Mouse (Mus musculus) stomach, embryonic 16.5 days (tissue): Measurements from ENCODE around the gene Scamp5. TPM values are rescaled to one million over a fixed set of nuclear protein-coding genes. Genes with fewer than 3 reads are reported as not detected.

Experiments
- ATAC-seq: fragments of 200-750 bp; cut with Nextera tagmentation; 2 replicates; pipeline ENCODE4 v1.8.0; 2017; ENCODE audit warnings: moderate number of reproducible peaks, moderate TSS enrichment; ENCODE audit not compliant: insufficient read depth, low FRiP score
- H3K27ac ChIP-seq: fragments of 300-500 bp; sonication (generic); 2 replicates; pipeline ENCODE4 v1.5.1; 2014; ENCODE audit warnings: low read length
- H3K27me3 ChIP-seq: fragments of 300-500 bp; sonication (generic); 2 replicates; pipeline ENCODE4 v1.6.1; 2014; ENCODE audit warnings: low read length, control low read depth, mixed read lengths; ENCODE audit not compliant: control insufficient read depth, insufficient read depth
- H3K36me3 ChIP-seq: fragments of 300-500 bp; sonication (generic); 2 replicates; pipeline ENCODE4 v1.6.1; 2014; ENCODE audit warnings: low read length; ENCODE audit not compliant: control insufficient read depth, insufficient read depth
- H3K4me1 ChIP-seq: fragments of 300-500 bp; sonication (generic); 2 replicates; pipeline ENCODE4 v1.6.1; 2014; ENCODE audit warnings: low read length, control low read depth, mixed read lengths; ENCODE audit not compliant: control insufficient read depth, insufficient read depth
- H3K4me2 ChIP-seq: fragments of 300-500 bp; sonication (generic); 2 replicates; pipeline ENCODE4 v1.6.1; 2014; ENCODE audit warnings: low read depth, low read length, mixed read lengths
- H3K4me3 ChIP-seq: fragments of 300-500 bp; sonication (generic); replicated peaks from 2 replicates; pipeline ENCODE4 v1.5.1; 2014; ENCODE audit warnings: mild to moderate bottlenecking, low read length
- H3K9ac ChIP-seq: fragments of 300-500 bp; sonication (generic); 2 replicates; pipeline ENCODE4 v1.6.1; 2014; ENCODE audit warnings: low read length
- H3K9me3 ChIP-seq: fragments of 300-500 bp; sonication (generic); replicated peaks from 2 replicates; pipeline ENCODE4 v1.6.1; 2016; ENCODE audit warnings: low read length, control low read depth; ENCODE audit not compliant: control insufficient read depth
- WGBS: fragments of 180-500 bp; shearing (Covaris S2); extraction: QIAGEN DNeasy Blood & Tissue Kit; methylation state at CpG from one replicate; pipeline ENCODE4 v1.1.7; 2014; 5-methylcytosine and 5-hydroxymethylcytosine counted together
- polyA plus RNA-seq: library from polyadenylated mRNA; unstranded; fragments of >200 nt; fragmentation: Nextera tagmentation; extraction: Ambion mirVana; gene quantifications from 2 replicates; pipeline ENCODE4 v1.2.1, GENCODE M21; 2015

Scamp5 gene
- polyA plus RNA-seq, 1 experiment from 2014 or later: 28.5 TPM

- WGBS: 33% methylated on average over 7 of the region's 7 CpGs
- Histone ChIP-seq H3K9me3 (no peaks in the 10 kb centered on the region), H3K36me3 (no peaks in the 10 kb centered on the region), H3K4me2 (peak overlapping the region; percentile 63), H3K9ac (peak overlapping the region; percentile 74), H3K27me3 (no peaks in the 10 kb centered on the region), H3K27ac (no peak overlapping the region; the same call in 1 of the 2 replicates), H3K4me1 (peaks cover 5% of the 10 kb centered on the region; the same call in 1 of the 2 replicates), H3K4me3 (peak overlapping the region; percentile 55)
- no peak for ATAC-seq
These were observed 28.8 kb downstream of the Scamp5 start for GRCm38 (mm10) chr9:57439083-57439482.

GRCm38 (mm10) chr9:57437896-57438614 lies 29.8 kb downstream of the Scamp5 start:
- no peak overlapping the region for H3K27ac ChIP-seq
- ATAC-seq: no peak
- no peak overlapping the region for H3K9ac ChIP-seq
- H3K36me3 ChIP-seq: no peaks in the 10 kb centered on the region
- peaks cover 11% of the 10 kb centered on the region for H3K4me1 ChIP-seq
- H3K4me2 ChIP-seq: no peak overlapping the region
- no peaks in the 10 kb centered on the region for H3K27me3 ChIP-seq
- H3K4me3 ChIP-seq: no peak overlapping the region
- H3K9me3 ChIP-seq: no peaks in the 10 kb centered on the region
- 72% methylated on average over 10 of the region's 10 CpGs for WGBS

DNA sequence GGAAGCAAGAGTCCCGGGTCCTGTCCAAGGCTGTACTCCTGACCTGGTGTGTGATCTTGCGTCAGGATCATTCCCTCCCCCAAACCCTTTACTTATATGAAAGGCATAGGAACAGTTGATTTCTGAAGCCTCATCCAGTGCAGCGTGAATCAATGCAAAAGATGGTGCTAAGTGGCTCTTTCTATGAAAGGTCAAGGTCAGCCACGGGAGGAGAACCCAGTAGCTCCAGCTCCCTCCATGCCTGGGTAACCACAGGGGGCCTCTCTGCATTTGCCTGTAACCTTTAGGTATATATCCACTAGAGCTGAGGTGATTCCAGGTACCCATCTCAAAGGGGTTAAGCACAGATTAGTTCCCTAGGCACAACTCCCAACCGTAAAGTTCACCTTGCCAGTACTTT lies 31.7 kb downstream of the Scamp5 start:
- ATAC-seq: no peak
- 80% methylated on average over 5 of the region's 5 CpGs for WGBS

GRCm38 (mm10) chr9:57434405-57435165 lies 33.3 kb downstream of the Scamp5 start:
- WGBS: 82% methylated on average over 11 of the region's 11 CpGs
- Histone ChIP-seq H3K4me1 (peaks cover 18% of the 10 kb centered on the region), H3K27me3 (no peaks in the 10 kb centered on the region), H3K9me3 (no peaks in the 10 kb centered on the region), H3K27ac (no peak overlapping the region), H3K36me3 (no peaks in the 10 kb centered on the region), H3K4me2 (no peak overlapping the region), H3K4me3 (no peak overlapping the region), H3K9ac (peak overlapping the region; percentile 26; the same call in 1 of the 2 replicates)
- ATAC-seq: no peak

More for the DNA sequence above, 31.7 kb downstream of the Scamp5 start:
- no peaks in the 10 kb centered on the region for H3K36me3 ChIP-seq
- peaks cover 18% of the 10 kb centered on the region for H3K4me1 ChIP-seq
- no peak overlapping the region for H3K4me3 ChIP-seq
- no peak overlapping the region for H3K27ac ChIP-seq
- no peak overlapping the region for H3K4me2 ChIP-seq
- no peak overlapping the region for H3K9ac ChIP-seq
- no peaks in the 10 kb centered on the region for H3K27me3 ChIP-seq
- no peaks in the 10 kb centered on the region for H3K9me3 ChIP-seq

GRCm38 (mm10) chr9:57433097-57434032 lies 34.5 kb downstream of the Scamp5 start:
- Histone ChIP-seq H3K4me3 (no peak overlapping the region), H3K4me2 (peak overlapping the region; percentile 10; the same call in 1 of the 2 replicates), H3K36me3 (no peaks in the 10 kb centered on the region), H3K9me3 (no peaks in the 10 kb centered on the region), H3K27me3 (no peaks in the 10 kb centered on the region), H3K4me1 (peaks cover 15% of the 10 kb centered on the region), H3K9ac (peak overlapping the region; percentile 43), H3K27ac (peak overlapping the region; percentile 90)
- ATAC-seq: peak; percentile 82
- WGBS: 9% methylated on average over 11 of the region's 11 CpGs

DNA sequence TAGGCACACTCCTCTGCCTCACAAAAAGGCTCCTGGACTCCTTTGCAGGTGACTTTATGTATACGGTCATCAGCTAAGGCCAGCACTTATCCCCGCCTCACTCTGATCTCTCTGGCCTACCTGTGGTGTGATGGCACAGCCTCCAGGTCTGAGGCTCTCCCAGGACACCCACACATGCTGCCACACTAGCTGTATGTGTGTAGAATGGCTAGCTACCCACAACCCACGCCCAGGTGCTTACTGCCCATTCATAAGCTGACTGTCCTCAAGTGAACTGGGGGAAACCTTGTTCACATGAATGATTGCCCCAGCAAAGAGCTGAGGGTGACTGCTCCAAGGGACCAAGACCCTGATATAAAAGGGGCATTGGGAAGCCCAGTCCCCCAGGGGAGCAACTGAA lies 35.4 kb downstream of the Scamp5 start:
- peak overlapping the region; percentile 43; the same call in 1 of the 2 replicates for H3K9ac ChIP-seq
- WGBS: 87% methylated on average over 3 of the region's 3 CpGs
- no peak for ATAC-seq

GRCm38 (mm10) chr9:57431202-57431601 lies 36.7 kb downstream of the Scamp5 start:
- Histone ChIP-seq H3K9ac (no peak overlapping the region), H3K27ac (no peak overlapping the region), H3K9me3 (no peaks in the 10 kb centered on the region), H3K36me3 (no peaks in the 10 kb centered on the region), H3K27me3 (no peaks in the 10 kb centered on the region), H3K4me2 (no peak overlapping the region), H3K4me3 (no peak overlapping the region), H3K4me1 (peaks cover 23% of the 10 kb centered on the region)
- 65% methylated on average over 9 of the region's 9 CpGs for WGBS
- ATAC-seq: no peak

More for the DNA sequence above, 35.4 kb downstream of the Scamp5 start:
- H3K27me3 ChIP-seq: no peaks in the 10 kb centered on the region
- H3K4me1 ChIP-seq: peaks cover 23% of the 10 kb centered on the region
- no peak overlapping the region for H3K4me3 ChIP-seq
- H3K4me2 ChIP-seq: no peak overlapping the region
- no peaks in the 10 kb centered on the region for H3K9me3 ChIP-seq
- H3K27ac ChIP-seq: peak overlapping the region; percentile 90; the same call in 1 of the 2 replicates
- no peaks in the 10 kb centered on the region for H3K36me3 ChIP-seq

DNA sequence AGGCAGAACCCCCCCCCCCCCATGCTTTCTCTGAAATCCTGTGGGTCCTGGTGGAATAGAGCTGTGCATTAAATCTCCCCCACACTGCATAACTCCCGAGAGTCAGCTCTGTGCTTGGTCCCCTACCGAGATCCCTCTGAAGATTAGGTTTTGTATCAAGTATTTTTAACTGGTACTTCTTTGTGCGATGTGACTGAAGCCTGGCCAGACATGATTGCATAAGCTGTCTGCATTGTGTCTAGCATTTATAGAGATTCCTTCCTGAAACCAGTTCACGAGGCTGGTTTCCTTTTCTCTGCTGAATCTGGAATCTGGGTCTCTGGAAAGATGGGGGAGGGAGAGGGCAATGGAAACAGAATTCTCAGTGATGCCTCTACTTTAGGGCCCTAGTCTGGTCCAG lies 39.5 kb downstream of the Scamp5 start:
- Histone ChIP-seq H3K9me3 (no peaks in the 10 kb centered on the region), H3K4me2 (no peak overlapping the region), H3K27me3 (no peaks in the 10 kb centered on the region), H3K27ac (peak overlapping the region; percentile 55; the same call in 1 of the 2 replicates), H3K9ac (no peak overlapping the region), H3K4me1 (peaks cover 21% of the 10 kb centered on the region), H3K4me3 (no peak overlapping the region), H3K36me3 (no peaks in the 10 kb centered on the region)
- 50% methylated on average over 4 of the region's 4 CpGs for WGBS
- no peak for ATAC-seq
